Mouse (Mus musculus) neural tube, embryonic 15.5 days (tissue): ENCODE data around the gene Hoxa9. TPM values are rescaled to one million over a fixed set of nuclear protein-coding genes. Genes with fewer than 3 reads are reported as not detected.
A peak's percentile ranks its signal among the peaks of the same experiment; 100 is the strongest.

Source experiments
- ATAC-seq: fragments of 200-750 bp; cut with Nextera tagmentation; 2 replicates; pipeline ENCODE4 v1.8.0; 2017; ENCODE audit warnings: mild to moderate bottlenecking, moderate TSS enrichment, moderate library complexity; ENCODE audit not compliant: low FRiP score
- H3K27ac ChIP-seq: fragments of 300-500 bp; sonication (generic); replicated peaks from 2 replicates; pipeline ENCODE4 v1.5.1; 2015; ENCODE audit warnings: mild to moderate bottlenecking, inconsistent platforms
- H3K27me3 ChIP-seq: fragments of 300-500 bp; sonication (generic); replicated peaks from 2 replicates; pipeline ENCODE4 v1.6.1; 2015; ENCODE audit warnings: inconsistent platforms
- H3K36me3 ChIP-seq: fragments of 300-500 bp; sonication (generic); 2 replicates; pipeline ENCODE4 v1.6.1; 2015; ENCODE audit warnings: inconsistent platforms
- H3K4me1 ChIP-seq: fragments of 300-500 bp; sonication (generic); 2 replicates; pipeline ENCODE4 v1.6.1; 2015; ENCODE audit warnings: inconsistent platforms
- H3K4me2 ChIP-seq: fragments of 300-500 bp; sonication (generic); 2 replicates; pipeline ENCODE4 v1.6.1; 2015; ENCODE audit warnings: inconsistent platforms, mild to moderate bottlenecking, moderate library complexity
- H3K4me3 ChIP-seq: fragments of 300-500 bp; sonication (generic); replicated peaks from 2 replicates; pipeline ENCODE4 v1.5.1; 2015; ENCODE audit warnings: mild to moderate bottlenecking, inconsistent platforms
- H3K9ac ChIP-seq: fragments of 300-500 bp; sonication (generic); replicated peaks from 2 replicates; pipeline ENCODE4 v1.6.1; 2015; ENCODE audit warnings: mild to moderate bottlenecking, inconsistent platforms
- H3K9me3 ChIP-seq: fragments of 300-500 bp; sonication (generic); replicated peaks from 2 replicates; pipeline ENCODE4 v1.6.1; 2016; ENCODE audit warnings: inconsistent platforms
- WGBS: fragments of 180-500 bp; shearing (Covaris S2); methylation state at CpG from one replicate; pipeline ENCODE4 v1.1.7; 2015; ENCODE audit warnings: mixed read lengths; 5-methylcytosine and 5-hydroxymethylcytosine counted together
- microRNA counts: library from miRNA; unstranded; fragments of <30 nt; microRNA quantifications from one replicate; lab custom pipeline; 2016
- microRNA-seq: library from miRNA; unstranded; fragments of <30 nt; microRNA quantifications from one replicate; pipeline ENCODE4, GENCODE M21; 2017
- polyA plus RNA-seq: library from polyadenylated mRNA; unstranded; fragments of >200 nt; fragmentation: Nextera tagmentation; extraction: Ambion mirVana; gene quantifications from 2 replicates; pipeline ENCODE4 v1.2.1, GENCODE M21; 2015

Hoxa9 gene
- polyA plus RNA-seq, 1 experiment from 2014 or later, result 77.5 TPM

GRCm38 (mm10) chr6:52178918-52179665 lies 51.8 kb downstream of the Hoxa9 start:
- H3K9me3 ChIP-seq, result no peaks in the 10 kb centered on the region
- no peak for ATAC-seq
- WGBS, result 10% methylated on average over 4 of the region's 4 CpGs
- peak overlapping the region; percentile 63 for H3K4me2 ChIP-seq
- peak overlapping the region; percentile 46 for H3K4me3 ChIP-seq
- H3K4me1 ChIP-seq, result peaks cover 86% of the 10 kb centered on the region
- no peaks in the 10 kb centered on the region for H3K27me3 ChIP-seq
- no peaks in the 10 kb centered on the region; the same call in 1 of the 2 replicates for H3K36me3 ChIP-seq
- H3K27ac ChIP-seq, result peak overlapping the region; percentile 88
- H3K9ac ChIP-seq, result peak overlapping the region; percentile 41

GRCm38 (mm10) chr6:52177806-52178205 lies 53.1 kb downstream of the Hoxa9 start:
- Histone ChIP-seq H3K27ac (peak overlapping the region; percentile 88), H3K36me3 (no peaks in the 10 kb centered on the region), H3K27me3 (no peaks in the 10 kb centered on the region), H3K4me1 (peaks cover 83% of the 10 kb centered on the region), H3K9me3 (no peaks in the 10 kb centered on the region), H3K4me2 (peak overlapping the region; percentile 63), H3K9ac (peak overlapping the region; percentile 58), H3K4me3 (peak overlapping the region; percentile 46)
- WGBS, result 10% methylated on average over 9 of the region's 9 CpGs
- ATAC-seq, result no peak

GRCm38 (mm10) chr6:52177061-52177735 lies 53.7 kb downstream of the Hoxa9 start, which contains the start of gene 5730596B20Rik:
TSS of gene 5730596B20Rik (plus strand) at chr6:52177498.
- Histone ChIP-seq H3K36me3 (no peaks in the 10 kb centered on the region), H3K9ac (peak within 1 kb of the TSS; percentile 58), H3K9me3 (no peaks in the 10 kb centered on the region), H3K27me3 (no peaks in the 10 kb centered on the region), H3K4me3 (peak within 1 kb of the TSS; percentile 46), H3K4me1 (peaks cover 86% of the 10 kb centered on the region), H3K4me2 (peak within 1 kb of the TSS; percentile 63), H3K27ac (peak within 1 kb of the TSS; percentile 88)
- ATAC-seq, result no peak
- 10% methylated on average over 36 of the region's 36 CpGs for WGBS

GRCm38 (mm10) chr6:52176391-52176790 lies 54.5 kb downstream of the Hoxa9 start:
- Histone ChIP-seq H3K9me3 (no peaks in the 10 kb centered on the region), H3K36me3 (no peaks in the 10 kb centered on the region), H3K27ac (peak overlapping the region; percentile 88), H3K9ac (peak overlapping the region; percentile 58), H3K4me2 (peak overlapping the region; percentile 63), H3K27me3 (no peaks in the 10 kb centered on the region), H3K4me1 (peaks cover 90% of the 10 kb centered on the region), H3K4me3 (peak overlapping the region; percentile 46)
- ATAC-seq, result no peak
- 9% methylated on average over 6 of the region's 6 CpGs for WGBS

- peak overlapping the region; percentile 58 for H3K9ac ChIP-seq
These were observed 55.0 kb downstream of the Hoxa9 start for GRCm38 (mm10) chr6:52175864-52176263.

DNA sequence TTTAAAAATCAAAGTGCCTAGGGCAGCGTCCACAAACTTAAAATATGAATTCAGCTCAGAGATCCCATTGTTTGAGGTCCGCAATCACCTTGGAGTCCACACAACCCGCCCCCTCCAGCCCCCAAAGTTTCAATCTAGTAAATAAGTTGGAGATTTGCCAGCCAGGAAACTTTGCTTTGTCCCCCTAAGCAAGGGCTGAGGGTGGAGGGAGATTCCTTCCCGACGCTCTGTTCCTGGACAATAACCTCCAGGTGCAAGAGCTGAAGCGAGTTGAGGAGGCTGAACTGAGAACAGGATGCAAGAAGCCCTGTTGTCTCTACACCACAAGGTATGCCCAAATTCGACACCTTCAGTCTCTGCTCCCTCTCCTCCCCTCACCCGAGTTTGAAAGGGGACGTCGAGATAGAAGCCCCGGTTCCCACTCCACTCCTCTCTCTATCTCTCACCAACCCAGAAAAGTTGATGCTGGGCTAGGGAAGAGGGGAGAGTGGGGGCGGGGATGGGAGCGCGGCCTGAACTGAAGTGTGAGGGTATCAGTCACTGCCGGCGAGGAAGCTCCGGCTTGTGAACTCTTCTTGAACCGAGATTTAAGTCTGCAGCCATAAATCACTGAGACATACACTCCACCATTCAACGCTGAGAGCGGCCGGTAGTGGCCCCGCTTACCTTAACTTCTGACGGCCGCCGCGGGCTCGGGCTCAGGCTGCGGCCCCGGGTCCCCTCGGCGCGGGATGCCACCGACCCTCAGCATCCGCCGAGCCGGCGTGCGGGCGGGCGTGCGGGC lies 55.7 kb downstream of the Hoxa9 start:
- peak overlapping the region; percentile 58 for H3K9ac ChIP-seq
- 5% methylated on average over 41 of the region's 41 CpGs for WGBS
- H3K27me3 ChIP-seq, result no peaks in the 10 kb centered on the region
- no peaks in the 10 kb centered on the region for H3K36me3 ChIP-seq
- H3K27ac ChIP-seq, result peak overlapping the region; percentile 88
- H3K9me3 ChIP-seq, result no peaks in the 10 kb centered on the region
- peak overlapping the region; percentile 63 for H3K4me2 ChIP-seq
- no peak for ATAC-seq
- H3K4me1 ChIP-seq, result peaks cover 90% of the 10 kb centered on the region
- H3K4me3 ChIP-seq, result peak overlapping the region; percentile 46

More at GRCm38 (mm10) chr6:52175864-52176263, 55.0 kb downstream of the Hoxa9 start:
- 0 out of 2 replicates have a peak, but pooled peaks have one; percentile 15 for ATAC-seq
- Histone ChIP-seq H3K36me3 (no peaks in the 10 kb centered on the region), H3K27me3 (no peaks in the 10 kb centered on the region), H3K4me1 (peaks cover 90% of the 10 kb centered on the region), H3K4me3 (peak overlapping the region; percentile 46), H3K27ac (peak overlapping the region; percentile 88), H3K4me2 (peak overlapping the region; percentile 63), H3K9me3 (no peaks in the 10 kb centered on the region)
- 1% methylated on average over 20 of the region's 35 CpGs for WGBS

- ATAC-seq, result no peak
- 7% methylated on average over 4 of the region's 4 CpGs for WGBS
- H3K27me3 ChIP-seq, result no peaks in the 10 kb centered on the region
- H3K9me3 ChIP-seq, result no peaks in the 10 kb centered on the region
- H3K4me2 ChIP-seq, result peak overlapping the region; percentile 68
- peak overlapping the region; percentile 38; the same call in 1 of the 2 replicates for H3K4me3 ChIP-seq
- H3K9ac ChIP-seq, result no peak overlapping the region
- H3K27ac ChIP-seq, result peak overlapping the region; percentile 60
- peaks cover 87% of the 10 kb centered on the region for H3K4me1 ChIP-seq
- H3K36me3 ChIP-seq, result no peaks in the 10 kb centered on the region
These were observed 57.2 kb downstream of the Hoxa9 start for GRCm38 (mm10) chr6:52173648-52174047.

MicroRNA genes within 50 kb of the gene (microRNA counts, 519-probe panel; counts per million panel counts)
- microRNA mmu-miR-196b (lab: Ali Mortazavi, UCI), result 3,309 counts per million, percentile 81 among the panel's probes with 10 or more counts

Small RNAs within 50 kb of the gene (microRNA-seq; reads per million reads assigned to microRNA genes)
- gene Mir196b, result 4,361 reads per million, percentile 92 among the genes with 10 or more reads in this experiment

Other genes with a start within 250 kb of the Hoxa9 start
- gene Skap2, start 218.5 kb downstream of the Hoxa9 start, polyA plus RNA-seq, result 29.5 and 30.1 TPM in 2 replicates
- 1.1 and 1.3 TPM in 2 replicates for gene Hoxa1, start 72.8 kb downstream of the Hoxa9 start, polyA plus RNA-seq
- 7.2 and 12.0 TPM in 2 replicates for gene Hoxa2, start 66.3 kb downstream of the Hoxa9 start, polyA plus RNA-seq
- gene 5730596B20Rik, start 53.6 kb downstream of the Hoxa9 start, polyA plus RNA-seq, result 1.4 and 3.0 TPM in 2 replicates
- gene Hoxa4, start 39.3 kb downstream of the Hoxa9 start, polyA plus RNA-seq, result 2.3 and 5.7 TPM in 2 replicates
- gene Hoxa5, start 26.5 kb downstream of the Hoxa9 start, polyA plus RNA-seq, result 26.8 and 73.9 TPM in 2 replicates
- gene Hoxa6, start 22.4 kb downstream of the Hoxa9 start, polyA plus RNA-seq, result 10.3 and 15.0 TPM in 2 replicates
- gene Hoxa3, start 17.8 kb downstream of the Hoxa9 start, polyA plus RNA-seq, result 10.7 and 14.6 TPM in 2 replicates
- not detected in 2 replicates for gene Gm28308, start 17.8 kb downstream of the Hoxa9 start, polyA plus RNA-seq
- gene Hoxa7, start 9.2 kb downstream of the Hoxa9 start, polyA plus RNA-seq, result 86.8 and 109 TPM in 2 replicates
- 48.9 and 69.7 TPM in 2 replicates for gene Hoxa10, start 9.8 kb upstream of the Hoxa9 start, polyA plus RNA-seq
- 4.3 and 9.6 TPM in 2 replicates for gene Hoxa11, start 14.7 kb upstream of the Hoxa9 start, polyA plus RNA-seq
- gene Hoxa13, start 29.8 kb upstream of the Hoxa9 start, polyA plus RNA-seq, result 0.08 and 0.26 TPM in 2 replicates
- 0.82 and 1.9 TPM in 2 replicates for gene Evx1, start 82.4 kb upstream of the Hoxa9 start, polyA plus RNA-seq